Mouse (Mus musculus): Measurements from ENCODE around the gene Mapkbp1. TPM values are rescaled to one million over a fixed set of nuclear protein-coding genes. Genes with fewer than 3 reads are reported as not detected.

The Mapkbp1 gene
- total RNA-seq, 2 experiments from 2014 or later = 40.7 to 48.2 TPM

- DNase-seq = no peak
These were observed 82.5 kb downstream of the Mapkbp1 start for GRCm38 (mm10) chr2:120054771-120055552.

DNA sequence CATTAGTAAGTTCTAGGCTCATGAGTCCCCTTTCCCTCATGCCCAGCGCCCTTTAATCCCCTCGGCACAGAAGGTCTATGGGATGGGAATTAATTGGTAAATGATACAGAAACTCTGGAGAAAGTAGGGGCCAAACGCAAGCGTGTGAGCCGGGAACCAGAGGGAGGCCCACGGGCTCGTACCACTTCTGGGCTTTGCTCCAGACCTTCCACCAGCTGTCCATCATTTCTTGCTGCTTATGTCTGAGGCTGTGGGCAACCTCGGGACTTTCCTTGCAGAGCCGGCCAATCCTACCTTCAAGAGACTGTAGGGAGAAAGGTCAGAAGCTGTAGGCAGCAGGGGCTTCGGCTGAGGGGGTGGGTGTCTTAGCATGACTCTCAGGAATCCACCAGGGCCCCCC lies 83.4 kb downstream of the Mapkbp1 start:
- DNase-seq = no peak

DNA sequence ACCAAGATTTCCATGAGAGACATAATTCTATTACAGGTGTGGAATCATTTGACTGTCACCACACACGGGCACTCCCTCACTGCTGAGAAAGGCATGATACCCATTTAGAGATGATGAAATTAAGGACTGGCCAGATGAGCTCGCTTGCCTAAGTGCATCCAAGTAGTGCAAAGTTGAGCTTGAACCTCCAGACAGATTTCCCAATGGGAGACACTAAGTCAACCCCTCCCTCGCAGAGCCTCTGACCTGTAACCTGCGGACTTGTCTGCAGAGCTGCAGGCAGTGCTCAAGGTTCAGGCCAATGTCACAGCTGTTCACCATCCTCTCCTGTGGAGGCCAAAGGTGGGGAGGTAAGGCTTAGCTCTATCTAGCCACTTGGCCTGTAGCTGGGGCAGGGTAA lies 86.3 kb downstream of the Mapkbp1 start:
- DNase-seq = no peak

DNA sequence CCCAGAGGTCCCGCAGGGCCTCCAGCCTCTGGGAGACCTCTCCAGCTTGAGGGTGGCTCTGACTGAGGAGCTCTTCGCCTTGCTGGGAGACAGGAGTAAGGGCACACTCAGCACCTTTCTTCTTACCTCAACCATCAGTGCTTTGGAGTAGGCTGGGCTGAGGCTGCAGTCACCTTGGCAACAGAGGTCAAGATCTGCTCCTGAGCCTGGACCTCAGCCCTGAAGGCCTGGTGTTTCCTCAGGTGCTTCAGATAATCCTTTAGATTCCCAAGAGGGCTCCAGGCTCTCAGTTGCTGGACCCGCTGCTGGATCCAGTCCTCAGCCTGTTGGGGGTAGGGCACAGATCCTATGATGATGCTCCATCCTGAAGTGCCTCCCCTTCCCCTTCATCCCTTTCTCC lies 87.0 kb downstream of the Mapkbp1 start:
- no peak for DNase-seq

GRCm38 (mm10) chr2:120060190-120060589 lies 87.7 kb downstream of the Mapkbp1 start:
- DNase-seq = no peak

- DNase-seq = no peak
These were observed 88.2 kb downstream of the Mapkbp1 start for GRCm38 (mm10) chr2:120060651-120061050.

- no peak for DNase-seq
These were observed 89.7 kb downstream of the Mapkbp1 start for GRCm38 (mm10) chr2:120062248-120062647.

DNA sequence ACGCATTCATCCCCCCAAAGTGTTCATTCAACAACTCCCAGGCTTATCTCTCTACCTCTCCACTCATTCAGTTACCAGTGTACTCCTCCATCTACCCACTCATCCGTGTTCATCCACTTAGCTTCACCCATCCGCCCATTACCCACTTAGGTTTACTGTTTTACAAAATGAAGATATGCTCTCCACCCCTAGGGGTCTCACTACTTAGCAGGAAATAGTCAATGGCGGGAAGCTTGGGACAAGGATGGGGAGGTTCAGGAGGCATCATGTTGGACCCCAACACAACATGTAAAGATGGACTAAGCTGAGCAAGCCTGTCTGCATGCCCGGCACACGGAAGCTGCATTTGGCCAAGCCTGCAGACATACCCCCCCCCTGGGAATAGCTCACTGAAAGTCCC lies 92.1 kb downstream of the Mapkbp1 start:
- no peak for DNase-seq

DNA sequence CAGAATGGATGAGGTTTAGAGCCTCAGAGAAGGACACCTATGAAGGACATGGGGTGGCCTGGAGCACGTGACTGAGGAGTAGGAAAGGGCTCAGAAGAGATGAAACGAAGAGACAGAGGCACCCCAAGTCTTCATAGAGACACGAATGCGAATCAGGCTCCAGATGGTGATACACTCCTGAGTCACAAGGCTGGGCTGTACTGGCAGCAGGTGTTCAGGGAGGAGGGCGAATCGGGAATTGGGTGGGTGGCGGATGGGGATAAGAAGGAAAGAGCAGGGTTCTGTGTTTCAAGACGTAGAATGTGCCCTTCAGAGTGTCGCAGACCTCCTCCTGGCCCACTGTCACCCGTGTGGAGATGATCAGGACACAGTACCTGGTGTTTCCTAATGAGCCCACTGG lies 92.7 kb downstream of the Mapkbp1 start:
- peak; percentile 24 to 37 for DNase-seq

- DNase-seq = no peak
These were observed 93.7 kb downstream of the Mapkbp1 start for GRCm38 (mm10) chr2:120066224-120066623.

DNA sequence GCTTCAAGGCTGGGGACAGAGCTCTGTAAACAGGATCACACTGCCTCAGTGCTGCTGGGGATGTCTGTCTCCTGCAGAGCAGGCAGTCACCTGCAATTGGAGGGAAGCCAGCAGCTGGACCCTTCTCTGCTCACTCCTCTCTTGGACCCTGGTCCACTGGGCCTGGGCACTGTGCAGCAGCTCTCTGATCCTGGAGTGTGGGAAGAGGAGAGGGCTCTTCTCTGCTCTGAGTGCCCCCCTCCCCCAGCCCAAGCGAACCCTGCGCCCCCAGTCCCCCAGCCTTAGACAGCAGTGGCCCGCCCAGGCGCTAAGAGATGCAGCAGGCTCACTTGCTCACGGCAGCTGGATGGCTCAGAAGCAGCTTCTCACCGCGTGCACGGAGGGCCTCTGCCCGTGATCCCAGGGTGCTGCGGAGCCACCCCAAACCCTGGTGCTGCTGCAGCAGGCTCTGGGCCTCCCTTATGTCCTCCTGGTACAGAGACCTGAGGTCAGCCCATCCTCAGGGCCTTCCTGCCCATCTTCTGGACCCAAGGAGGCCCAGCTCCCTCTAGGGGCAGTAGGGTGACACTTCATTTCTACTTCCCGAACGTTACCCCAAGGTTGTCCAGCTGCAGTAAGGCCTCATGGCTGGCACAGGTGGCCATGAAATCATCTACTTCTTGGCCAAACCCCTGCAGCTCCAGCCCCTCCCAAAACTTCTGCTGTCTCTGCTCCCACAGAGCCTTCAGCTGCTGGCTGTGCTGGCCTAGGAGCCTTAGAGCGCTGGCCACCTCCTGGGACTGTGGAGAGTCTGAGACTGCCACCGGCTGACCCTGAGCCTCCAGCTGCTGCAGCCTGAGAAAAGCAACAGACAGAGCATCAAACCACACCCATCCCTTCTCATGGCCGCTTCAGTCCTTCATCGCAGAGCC lies 96.3 kb downstream of the Mapkbp1 start:
- no peak for DNase-seq

- peak; percentile 70 to 72 for DNase-seq
These were observed 97.0 kb downstream of the Mapkbp1 start for GRCm38 (mm10) chr2:120069466-120069990.

- no peak for DNase-seq
These were observed 101.6 kb downstream of the Mapkbp1 start for GRCm38 (mm10) chr2:120074096-120074495.

DNA sequence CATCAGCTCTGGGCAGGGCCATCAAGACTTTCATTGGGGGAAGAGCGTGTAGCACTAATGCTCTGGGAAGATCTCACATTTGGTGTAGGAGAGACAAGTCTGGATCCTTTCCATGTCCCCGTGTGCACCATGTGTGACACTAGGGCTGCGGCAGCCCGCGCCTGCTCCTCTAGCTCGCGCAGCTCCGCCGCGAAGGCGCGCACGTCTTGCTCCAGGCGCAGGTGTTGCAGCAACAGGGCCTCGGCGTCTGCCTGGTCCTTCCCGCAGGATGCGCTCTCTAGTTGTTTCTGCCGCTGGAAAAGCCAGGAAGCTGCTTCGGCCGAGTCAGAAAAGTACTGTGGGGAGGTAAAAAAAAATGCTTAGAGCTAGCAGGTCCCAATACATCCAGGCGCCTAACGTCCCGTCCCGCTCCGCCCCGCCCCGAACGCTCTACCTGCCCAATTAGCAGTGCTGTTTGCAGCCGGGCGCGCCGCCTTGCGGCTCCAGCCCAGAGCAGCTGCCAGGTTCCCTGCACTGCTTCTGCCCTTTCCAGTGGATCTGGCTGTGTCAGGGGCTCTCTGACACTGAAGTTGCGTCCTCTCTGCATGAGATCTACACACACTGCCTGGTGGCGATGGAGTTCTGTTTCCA lies 103.7 kb downstream of the Mapkbp1 start:
- DNase-seq = no peak

Small RNAs within 50 kb of the gene (microRNA-seq; reads per million reads assigned to microRNA genes)
- gene Mir7665 = 0 to 0.21 reads per million in 2 experiments

Other genes with a start within 250 kb of the Mapkbp1 start
- 100 to 1,000 TPM; 252 to 262 TPM for gene Itpka, start 230.4 kb upstream of the Mapkbp1 start, total RNA-seq (2021)
- 10 to 100 TPM; 11.6 to 13.0 TPM for gene Ltk, start 212.3 kb upstream of the Mapkbp1 start, total RNA-seq (2021)
- gene Rpap1, start 185.2 kb upstream of the Mapkbp1 start, total RNA-seq (2021) = 10 to 100 TPM; 15.1 to 18.3 TPM
- gene Tyro3, start 175.0 kb upstream of the Mapkbp1 start, total RNA-seq (2021) = 10 to 100 TPM; 73.1 to 85.1 TPM
- gene Mga, start 75.5 kb upstream of the Mapkbp1 start, total RNA-seq (2021) = 10 to 100 TPM; 65.6 to 80.5 TPM
- 1 to 10 TPM; 4.6 to 6.1 TPM for gene Jmjd7, start 54.8 kb downstream of the Mapkbp1 start, total RNA-seq (2021)
- gene Gm28042, start 54.8 kb downstream of the Mapkbp1 start, total RNA-seq (2021) = 1 to 10 TPM; 2.0 to 2.8 TPM
- gene Pla2g4b, start 60.7 kb downstream of the Mapkbp1 start, total RNA-seq (2021) = 1 to 10 TPM; 5.7 to 6.8 TPM
- gene Ehd4, start 181.9 kb downstream of the Mapkbp1 start, total RNA-seq (2021) = 1 to 10 TPM; 7.6 to 7.7 TPM